Mouse (Mus musculus) G1E (cell line): Measurements from ENCODE around the gene Cldn7.

ENCODE experiments used
- CTCF ChIP-seq: IDR thresholded peaks from 2 replicates; pipeline ENCODE4 v1.5.1; 2012; ENCODE audit warnings: low read depth, low read length, inconsistent platforms, mixed read lengths
- GATA1 ChIP-seq: IDR thresholded peaks from 2 replicates; pipeline ENCODE4 v1.6.1; 2012; ENCODE audit warnings: borderline replicate concordance, low read length, inconsistent platforms, mixed read lengths
- GATA2 ChIP-seq: IDR thresholded peaks from 2 replicates; pipeline ENCODE4 v1.6.1; 2012; ENCODE audit warnings: low read depth, low read length, inconsistent platforms, borderline replicate concordance
- TAL1 ChIP-seq: conservative IDR thresholded peaks from 2 replicates; pipeline ENCODE4 v1.6.1; 2012; ENCODE audit warnings: low read depth, low read length, inconsistent platforms, mixed read lengths

GRCm38 (mm10) chr11:69934169-69934568 is 30.4 kb upstream of the Cldn7 start:
- no peak for TF ChIP-seq GATA1
- TF ChIP-seq CTCF, result peak; percentile 35; the same call in 1 of the 2 replicates
- no peak for TF ChIP-seq TAL1
- no peak for TF ChIP-seq GATA2
